Mouse (Mus musculus) bone marrow, adult 2 months (tissue): Measurements from ENCODE around the gene Hnrnpul2. TPM values are rescaled to one million over a fixed set of nuclear protein-coding genes. Genes with fewer than 3 reads are reported as not detected.

ENCODE experiments used
- H3K27ac ChIP-seq: fragments of 200-500 bp; 2 replicates; pipeline ENCODE4 v1.5.1; 2012; ENCODE audit warnings: low read depth, mild to moderate bottlenecking, control low read depth, inconsistent platforms, low read length; ENCODE audit not compliant: control insufficient read depth, poor library complexity, insufficient read depth
- H3K4me1 ChIP-seq: fragments of 200-500 bp; 2 replicates; pipeline ENCODE4 v1.6.1; 2011; ENCODE audit warnings: low read length; ENCODE audit not compliant: control insufficient read depth, insufficient read depth
- H3K4me3 ChIP-seq: fragments of 200-500 bp; replicated peaks from 2 replicates; pipeline ENCODE3; 2011; ENCODE audit warnings: mild to moderate bottlenecking, low read depth, low read length, control low read depth; ENCODE audit not compliant: control insufficient read depth
- CTCF ChIP-seq: fragments of 200-500 bp; IDR thresholded peaks from 2 replicates; pipeline ENCODE4 v1.5.1; 2011; ENCODE audit warnings: low read length, control low read depth; ENCODE audit not compliant: control insufficient read depth, insufficient read depth
- POLR2A ChIP-seq: fragments of 200-500 bp; IDR thresholded peaks from 2 replicates; pipeline ENCODE4 v1.6.1; 2011; ENCODE audit warnings: low read depth, mild to moderate bottlenecking, control low read depth, low read length, borderline replicate concordance; ENCODE audit not compliant: control insufficient read depth
- WGBS: fragments of 180-500 bp; shearing (Covaris S2); methylation state at CpG from one replicate; pipeline ENCODE4 v1.1.7; 2018; 5-methylcytosine and 5-hydroxymethylcytosine counted together
- polyA plus RNA-seq: library from polyadenylated mRNA; stranded (reverse); fragments of >200 nt; gene quantifications from 2 replicates; pipeline ENCODE4 v1.2.4, GENCODE M21; 2011; ENCODE audit warnings: low replicate concordance; ENCODE audit not compliant: missing spikeins, insufficient read depth, insufficient read length

Gene Hnrnpul2
- polyA plus RNA-seq, 1 experiment, result 84.9 TPM

DNA sequence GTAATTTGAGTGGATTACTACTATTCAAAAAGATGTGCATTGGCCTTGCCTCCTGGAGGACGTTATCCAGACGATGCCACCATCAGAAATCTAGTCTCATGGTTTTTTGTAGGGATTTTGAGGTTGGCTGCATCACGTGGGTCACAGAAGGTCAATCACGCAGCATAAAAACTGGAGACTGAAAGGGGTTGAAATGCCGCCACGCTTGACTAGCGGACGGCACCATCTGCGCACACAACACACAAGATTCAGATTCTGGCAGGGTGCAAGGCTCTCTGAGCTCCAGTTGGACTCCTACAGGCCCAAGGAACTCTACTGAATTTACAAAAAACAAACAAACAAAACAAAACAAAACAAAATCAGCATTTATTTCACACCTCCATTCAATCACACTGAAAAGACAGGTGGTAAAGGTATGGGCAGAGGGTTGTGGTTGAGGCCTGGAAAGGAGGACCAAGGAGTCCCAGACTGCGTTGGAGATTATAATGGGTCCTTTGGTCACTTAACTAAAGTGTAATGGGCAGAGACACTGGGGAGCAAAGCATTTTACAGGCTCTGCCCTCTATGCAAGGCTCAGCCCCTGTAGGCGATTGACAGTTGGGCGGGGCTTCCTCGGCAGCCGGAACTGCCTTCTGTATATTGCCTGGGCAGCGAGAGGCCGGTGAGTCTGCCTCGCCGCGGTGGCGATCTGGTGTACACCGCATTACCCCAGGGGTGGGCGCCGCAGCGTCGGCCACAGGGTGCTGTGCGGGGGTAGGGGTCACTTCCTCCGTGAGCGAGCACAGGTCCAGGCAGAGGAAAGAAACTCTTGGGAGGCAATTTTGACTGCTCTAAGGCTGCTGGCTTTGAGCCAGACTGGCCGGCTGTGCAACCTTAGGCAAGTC, 20.3 kb downstream of the Hnrnpul2 start:
- WGBS, result 26% methylated on average over 29 of the region's 29 CpGs
- peaks cover 2% of the 10 kb centered on the region; the same call in 1 of the 2 replicates for H3K4me1 ChIP-seq
- TF ChIP-seq POLR2A (peak; percentile 74; the same call in 1 of the 2 replicates), CTCF (no peak)
- H3K27ac ChIP-seq, result peak overlapping the region; percentile 47
- peak overlapping the region; percentile 81 for H3K4me3 ChIP-seq

DNA sequence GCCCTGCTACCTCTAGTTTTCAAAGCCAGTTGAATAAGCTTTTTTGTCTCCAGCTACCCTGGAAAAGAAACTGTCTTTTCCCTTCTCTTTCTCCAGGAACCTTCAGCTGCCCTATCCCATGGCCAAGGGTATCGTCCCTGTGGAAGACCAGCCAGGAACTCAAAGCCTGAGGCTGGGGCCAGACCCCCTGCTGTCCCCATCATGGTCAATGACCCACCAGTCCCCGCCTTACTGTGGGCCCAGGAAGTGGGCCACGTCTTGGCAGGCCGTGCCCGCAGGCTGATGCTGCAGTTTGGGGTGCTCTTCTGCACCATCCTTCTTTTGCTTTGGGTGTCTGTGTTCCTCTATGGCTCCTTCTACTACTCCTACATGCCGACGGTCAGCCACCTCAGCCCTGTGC, 21.2 kb downstream of the Hnrnpul2 start:
- Histone ChIP-seq H3K4me1 (peaks cover 2% of the 10 kb centered on the region; the same call in 1 of the 2 replicates), H3K27ac (no peak overlapping the region), H3K4me3 (no peak overlapping the region)
- TF ChIP-seq CTCF, result no peak
- TF ChIP-seq POLR2A, result no peak
- 74% methylated on average over 7 of the region's 7 CpGs for WGBS

DNA sequence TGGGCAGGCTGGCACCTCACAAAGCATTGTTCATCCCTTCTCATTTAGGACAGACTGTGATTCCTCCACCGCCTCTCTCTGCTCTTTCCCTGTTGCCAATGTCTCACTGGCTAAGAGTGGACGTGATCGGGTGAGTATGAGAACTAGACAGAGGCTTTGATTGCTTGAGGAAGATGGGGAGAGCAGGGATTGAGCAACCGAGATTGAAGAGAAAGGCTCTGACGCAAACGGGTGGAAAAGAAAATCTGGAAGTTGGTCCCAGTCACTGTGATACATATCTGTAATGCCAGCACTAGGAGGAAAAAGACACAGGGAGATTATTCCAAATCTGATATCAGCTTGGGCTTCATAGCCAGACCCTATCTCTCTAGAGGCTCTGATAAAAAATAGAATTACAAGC, 23.2 kb downstream of the Hnrnpul2 start:
- Histone ChIP-seq H3K4me1 (no peaks in the 10 kb centered on the region; the same call in 1 of the 2 replicates), H3K27ac (no peak overlapping the region), H3K4me3 (no peak overlapping the region)
- TF ChIP-seq POLR2A, result no peak
- TF ChIP-seq CTCF, result no peak
- 53% methylated on average over 6 of the region's 6 CpGs for WGBS

DNA sequence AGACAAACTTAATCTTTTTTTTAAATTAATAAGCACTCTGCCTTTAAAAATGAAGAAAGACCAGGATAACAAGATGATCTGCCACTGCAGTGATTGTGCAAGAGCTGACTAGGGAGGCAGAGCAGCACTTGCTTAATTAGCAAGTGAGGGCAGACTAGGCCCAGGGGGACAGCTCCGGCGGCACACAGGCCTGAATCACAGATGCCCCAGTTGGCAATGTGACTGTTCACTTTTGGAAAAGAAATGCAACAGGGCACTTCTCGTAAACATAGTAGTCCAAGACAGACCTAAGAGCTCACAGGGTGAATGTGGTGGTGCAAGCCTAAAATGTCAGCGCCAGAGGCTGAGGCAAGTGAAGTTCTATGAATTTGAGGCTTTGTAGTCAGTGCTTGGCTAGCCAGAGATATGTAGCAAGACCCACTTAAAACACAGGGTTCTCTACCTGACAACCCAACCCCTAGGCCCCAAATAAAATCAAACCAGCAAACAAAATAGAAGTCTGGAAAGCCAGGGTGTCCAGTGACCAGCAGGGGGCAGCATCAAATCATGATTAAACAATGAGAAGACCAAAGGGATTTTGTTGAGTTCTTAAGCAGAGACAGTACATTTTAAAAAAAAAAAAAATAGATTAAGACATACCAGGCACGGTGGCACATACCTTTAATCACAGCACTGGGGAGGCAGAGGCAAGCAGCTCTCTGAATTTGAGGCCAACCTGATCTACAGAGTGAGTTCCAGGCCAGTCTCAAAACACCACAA, 24.7 kb downstream of the Hnrnpul2 start:
- Histone ChIP-seq H3K4me1 (no peaks in the 10 kb centered on the region; the same call in 1 of the 2 replicates), H3K4me3 (no peak overlapping the region), H3K27ac (no peak overlapping the region)
- 56% methylated on average over 5 of the region's 5 CpGs for WGBS
- TF ChIP-seq CTCF, result peak; percentile 39
- no peak for TF ChIP-seq POLR2A

DNA sequence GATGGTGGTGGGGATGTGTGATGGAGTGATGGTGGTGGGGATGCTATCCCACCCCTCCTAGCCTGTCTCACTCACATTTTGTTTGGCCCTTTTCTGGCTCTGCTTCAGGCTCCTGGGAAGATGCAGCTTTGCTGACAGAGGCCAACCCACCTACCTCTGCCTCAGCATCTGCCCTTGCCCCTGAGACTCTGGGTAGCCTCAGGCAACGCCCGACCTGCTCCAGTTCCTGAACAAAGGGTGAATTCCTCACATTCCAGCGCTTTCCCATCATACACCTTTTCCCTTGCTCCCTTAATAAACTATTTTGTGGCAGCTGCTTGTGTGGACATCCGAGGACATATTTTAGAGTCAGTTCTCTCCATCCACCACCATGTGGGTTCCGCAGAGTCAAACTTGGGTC, 28.5 kb downstream of the Hnrnpul2 start:
- WGBS, result 86% methylated on average over 5 of the region's 5 CpGs
- no peaks in the 10 kb centered on the region for H3K4me1 ChIP-seq
- H3K4me3 ChIP-seq, result no peak overlapping the region
- TF ChIP-seq POLR2A (no peak), CTCF (no peak)
- H3K27ac ChIP-seq, result no peak overlapping the region

DNA sequence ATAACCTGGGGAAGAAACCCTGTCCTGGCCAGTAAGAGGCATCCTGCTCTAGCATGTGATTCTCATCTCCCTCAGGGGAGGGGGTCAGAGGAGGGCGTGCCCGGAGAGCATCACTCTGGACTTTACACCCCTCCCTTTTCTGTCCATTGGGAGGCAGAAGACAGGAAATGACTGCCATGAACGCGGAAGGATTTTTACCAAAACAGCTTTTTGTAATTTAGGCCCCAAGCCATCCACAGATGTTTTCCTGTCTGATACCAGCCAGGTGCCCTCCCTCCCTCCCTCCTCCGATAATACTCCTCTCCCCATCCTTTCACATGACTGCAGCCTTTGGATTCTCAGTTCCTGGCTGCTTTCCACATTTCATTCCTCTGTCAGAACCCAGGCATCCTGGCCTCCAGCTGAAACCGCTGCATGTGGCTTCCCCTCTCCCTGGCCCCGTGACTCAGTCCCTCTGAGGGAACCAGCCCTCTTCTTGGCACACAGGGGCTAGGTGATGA, 30.6 kb downstream of the Hnrnpul2 start, which contains the start of gene Lrrn4cl:
Gene Lrrn4cl (plus strand): TSS at position 367 of the 500 bp plus-strand sequence.
- H3K4me3 ChIP-seq, result no peak within 1 kb of the TSS
- no peak for TF ChIP-seq POLR2A
- TF ChIP-seq CTCF, result no peak
- WGBS, result 59% methylated on average over 7 of the region's 7 CpGs

DNA sequence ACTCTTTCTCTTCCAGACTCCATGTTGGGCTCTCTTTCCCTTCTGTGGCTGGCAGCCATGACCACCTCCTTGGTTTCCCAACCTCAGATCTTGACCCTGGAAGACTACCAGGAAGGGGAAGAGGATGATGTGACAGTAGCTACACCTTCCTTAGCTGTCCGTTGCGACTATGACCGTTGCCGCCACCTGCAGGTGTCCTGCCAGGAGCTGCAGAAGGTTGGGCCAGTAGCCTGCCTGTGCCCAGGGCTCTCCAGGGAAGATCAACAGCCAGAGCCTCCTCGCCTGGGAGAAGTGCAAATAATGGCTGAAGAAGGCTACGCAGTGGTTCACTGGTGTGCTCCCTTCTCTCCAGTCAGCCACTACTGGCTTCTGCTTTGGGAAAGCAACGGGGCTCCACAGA, 31.8 kb downstream of the Hnrnpul2 start:
- WGBS, result 69% methylated on average over 7 of the region's 7 CpGs
- Histone ChIP-seq H3K4me1 (no peaks in the 10 kb centered on the region), H3K27ac (no peak overlapping the region), H3K4me3 (no peak overlapping the region)
- TF ChIP-seq CTCF, result no peak
- TF ChIP-seq POLR2A, result no peak

More for the DNA sequence above, 30.6 kb downstream of the Hnrnpul2 start, which contains the start of gene Lrrn4cl:
- H3K27ac ChIP-seq, result no peak within 1 kb of the TSS
- no peaks in the 10 kb centered on the region for H3K4me1 ChIP-seq

DNA sequence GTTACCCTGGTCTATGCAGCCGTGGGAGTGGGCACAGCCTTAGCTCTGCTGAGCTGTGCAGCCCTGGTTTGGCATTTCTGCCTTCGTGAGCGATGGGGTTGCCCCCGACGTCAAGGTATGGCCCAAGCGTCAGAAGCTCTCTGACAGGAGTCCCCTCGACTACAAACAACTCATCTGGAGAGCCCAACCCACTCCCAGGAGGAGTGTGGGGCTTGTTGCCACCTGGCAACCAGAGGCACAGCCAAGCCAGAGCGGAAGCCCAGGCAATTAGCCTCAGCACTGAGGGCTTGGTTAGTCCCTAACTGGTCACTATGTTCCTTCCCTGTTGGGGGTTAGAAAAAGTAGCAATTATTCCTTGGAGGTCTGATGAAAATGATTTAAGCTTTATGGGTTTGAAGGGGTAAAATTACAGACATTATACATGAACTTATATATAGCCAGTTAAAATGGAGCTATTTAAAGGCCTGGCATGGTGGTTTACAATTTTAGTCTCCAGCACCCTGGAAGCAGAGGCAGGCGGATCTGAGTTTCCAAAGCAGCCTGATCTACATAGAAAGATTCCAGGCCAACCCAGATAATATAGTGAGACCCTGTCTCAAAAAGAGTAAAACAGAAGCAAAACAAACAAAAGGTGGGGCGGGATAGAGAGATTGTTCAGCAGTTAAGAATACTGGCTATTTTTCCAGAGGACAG, 32.6 kb downstream of the Hnrnpul2 start:
- no peak overlapping the region for H3K27ac ChIP-seq
- no peak overlapping the region for H3K4me3 ChIP-seq
- no peaks in the 10 kb centered on the region for H3K4me1 ChIP-seq
- TF ChIP-seq CTCF (no peak), POLR2A (no peak)
- WGBS, result 74% methylated on average over 10 of the region's 10 CpGs

DNA sequence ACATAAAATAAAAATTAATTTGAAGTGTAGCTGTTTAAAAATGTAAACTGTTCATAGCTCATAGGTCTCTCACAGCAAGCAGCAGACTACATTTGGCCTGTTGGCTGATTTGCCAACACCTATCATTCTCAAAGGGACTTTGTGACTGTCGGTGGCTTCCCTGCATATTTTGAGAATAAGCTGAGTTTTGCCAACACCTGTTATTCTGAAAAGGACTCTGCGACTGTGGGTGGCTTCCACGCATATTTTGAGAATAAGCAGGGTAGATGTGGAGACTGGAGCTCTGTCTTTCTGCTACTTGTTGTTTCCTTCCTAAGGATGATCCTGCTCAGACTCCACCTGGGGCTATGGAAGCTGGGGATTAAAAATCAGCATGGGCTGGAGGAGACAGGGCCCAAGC, 33.3 kb downstream of the Hnrnpul2 start:
- no peak for TF ChIP-seq POLR2A
- no peak for TF ChIP-seq CTCF
- no peak overlapping the region for H3K4me3 ChIP-seq
- WGBS, result 81% methylated on average over 3 of the region's 3 CpGs
- H3K27ac ChIP-seq, result no peak overlapping the region
- H3K4me1 ChIP-seq, result no peaks in the 10 kb centered on the region
